Mouse (Mus musculus) hindbrain, postnatal 0 days (tissue): ENCODE measurements around the gene Fam208b. TPM values are rescaled to one million over a fixed set of nuclear protein-coding genes. Genes with fewer than 3 reads are reported as not detected.

Source experiments
- ATAC-seq: fragments of 200-750 bp; cut with Nextera tagmentation; 2 replicates; pipeline ENCODE4 v1.8.0; 2017; ENCODE audit warnings: mild to moderate bottlenecking, moderate TSS enrichment, moderate library complexity
- DNase-seq: peaks from one replicate; pipeline ENCODE4 v3.0.0-alpha.2; 2015; ENCODE audit warnings: low spot score
- H3K27ac ChIP-seq: fragments of 300-500 bp; sonication (generic); 2 replicates; pipeline ENCODE4 v1.5.1; 2014; ENCODE audit warnings: mild to moderate bottlenecking
- H3K27me3 ChIP-seq: fragments of 300-500 bp; sonication (generic); 2 replicates; pipeline ENCODE4 v1.6.1; 2014; ENCODE audit warnings: low read length, mixed read lengths; ENCODE audit not compliant: insufficient read depth
- H3K36me3 ChIP-seq: fragments of 300-500 bp; sonication (generic); 2 replicates; pipeline ENCODE4 v1.6.1; 2014; ENCODE audit warnings: low read length, mixed read lengths; ENCODE audit not compliant: insufficient read depth
- H3K4me1 ChIP-seq: fragments of 300-500 bp; sonication (generic); 2 replicates; pipeline ENCODE4 v1.6.1; 2014; ENCODE audit warnings: antibody characterized with exemption, low read length, mixed read lengths; ENCODE audit not compliant: insufficient read depth
- H3K4me2 ChIP-seq: fragments of 300-500 bp; sonication (generic); 2 replicates; pipeline ENCODE4 v1.6.1; 2014; ENCODE audit warnings: low read depth, mild to moderate bottlenecking, low read length, moderate library complexity, mixed read lengths
- H3K4me3 ChIP-seq: fragments of 300-500 bp; sonication (generic); 2 replicates; pipeline ENCODE4 v1.5.1; 2014; ENCODE audit warnings: low read length
- H3K9ac ChIP-seq: fragments of 300-500 bp; sonication (generic); replicated peaks from 2 replicates; pipeline ENCODE4 v1.6.1; 2014; ENCODE audit warnings: mild to moderate bottlenecking, low read length, moderate library complexity, mixed read lengths
- H3K9me3 ChIP-seq: fragments of 300-500 bp; sonication (generic); 2 replicates; pipeline ENCODE4 v1.6.1; 2016; ENCODE audit warnings: low read length, mixed read lengths
- CTCF ChIP-seq: IDR thresholded peaks from 2 replicates; pipeline ENCODE4 v1.5.1; 2016; ENCODE audit warnings: antibody characterized with exemption, control low read depth, low read depth
- WGBS: fragments of 180-500 bp; shearing (Covaris S2); extraction: QIAGEN DNeasy Blood & Tissue Kit; methylation state at CpG from one replicate; pipeline ENCODE4 v1.1.7; 2014; 5-methylcytosine and 5-hydroxymethylcytosine counted together
- polyA plus RNA-seq: library from polyadenylated mRNA; unstranded; fragments of >200 nt; fragmentation: Nextera tagmentation; extraction: Ambion mirVana; gene quantifications from 2 replicates; pipeline ENCODE4 v1.2.1, GENCODE M21; 2015
- total RNA-seq: library from RNA; depleted of rRNA; stranded (reverse); fragments of >200 nt; gene quantifications from 2 replicates; pipeline ENCODE4 v1.2.3, GENCODE M21; 2014

The Fam208b gene
- total and polyA plus RNA-seq, 2 experiments from 2014 or later, result 8.4 to 25.4 TPM

DNA sequence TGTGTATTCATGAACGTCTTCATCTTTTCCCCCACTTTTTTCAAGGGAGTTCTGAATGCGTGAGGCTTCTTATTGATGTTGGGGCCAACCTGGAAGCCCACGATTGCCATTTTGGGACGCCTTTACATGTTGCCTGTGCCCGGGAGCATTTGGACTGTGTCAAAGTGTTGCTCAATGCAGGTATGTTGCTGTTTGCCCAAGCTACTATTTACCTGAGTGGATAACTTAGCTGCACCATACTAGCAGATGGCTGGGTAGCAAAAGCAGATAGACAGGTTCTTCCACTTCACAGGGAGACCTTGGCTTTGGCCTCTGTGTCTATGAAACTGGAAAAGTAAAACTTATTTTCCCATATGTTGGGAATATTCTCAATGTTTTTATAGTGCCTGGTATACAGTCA, 34.0 kb upstream of the Fam208b start:
- WGBS, result 94% methylated on average over 5 of the region's 5 CpGs
- no peak for DNase-seq
- Histone ChIP-seq H3K9me3 (no peaks in the 10 kb centered on the region), H3K4me1 (no peaks in the 10 kb centered on the region), H3K4me2 (no peak overlapping the region), H3K4me3 (no peak overlapping the region), H3K27me3 (no peaks in the 10 kb centered on the region), H3K36me3 (no peaks in the 10 kb centered on the region; the same call in 1 of the 2 replicates), H3K27ac (no peak overlapping the region), H3K9ac (no peak overlapping the region)
- no peak for ATAC-seq
- no peak for TF ChIP-seq CTCF

DNA sequence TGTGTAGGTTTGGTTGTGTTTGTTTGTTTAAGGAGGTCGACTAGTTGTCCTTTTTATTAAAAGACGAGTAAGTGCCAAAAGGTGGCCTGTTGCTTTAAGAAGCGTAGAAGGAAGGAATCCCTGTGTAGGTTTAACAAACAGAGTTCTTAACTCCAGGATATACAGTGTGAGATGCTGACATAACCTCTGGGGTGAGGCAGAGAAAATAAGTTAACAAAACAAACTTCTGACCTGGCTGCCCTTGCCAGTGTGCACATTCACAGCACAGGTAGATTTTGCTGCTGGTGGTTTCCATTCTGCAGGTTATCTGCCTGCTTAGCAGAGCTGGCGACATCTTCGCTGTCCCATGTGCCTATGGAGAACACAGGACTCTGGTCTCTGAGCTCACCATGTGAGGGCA, 31.6 kb upstream of the Fam208b start:
- Histone ChIP-seq H3K4me3 (no peak overlapping the region), H3K27ac (no peak overlapping the region), H3K9me3 (no peaks in the 10 kb centered on the region), H3K9ac (no peak overlapping the region), H3K27me3 (no peaks in the 10 kb centered on the region), H3K36me3 (no peaks in the 10 kb centered on the region), H3K4me2 (no peak overlapping the region), H3K4me1 (no peaks in the 10 kb centered on the region)
- DNase-seq (no peak), ATAC-seq (no peak)
- no peak for TF ChIP-seq CTCF
- WGBS, result 89% methylated on average over 5 of the region's 5 CpGs

DNA sequence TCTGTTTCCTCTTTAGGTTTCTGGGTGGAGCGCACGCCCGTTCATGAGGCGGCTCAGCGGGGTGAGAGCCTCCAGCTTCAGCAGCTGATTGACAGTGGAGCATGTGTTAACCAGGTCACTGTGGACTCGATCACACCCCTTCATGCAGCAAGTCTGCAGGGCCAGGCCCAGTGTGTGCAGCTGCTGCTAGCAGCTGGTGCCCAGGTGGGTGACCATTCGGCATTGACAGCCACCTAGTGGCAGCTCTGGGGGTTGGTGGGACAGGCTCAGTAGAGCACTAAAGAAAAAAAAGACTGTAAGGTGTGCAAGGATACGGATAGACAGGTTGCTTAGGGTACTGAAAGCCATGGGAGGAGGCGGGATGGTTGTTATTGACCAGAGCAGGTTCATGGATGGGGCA, 31.1 kb upstream of the Fam208b start:
- no peak for DNase-seq
- no peaks in the 10 kb centered on the region for H3K9me3 ChIP-seq
- no peak overlapping the region for H3K4me3 ChIP-seq
- H3K4me2 ChIP-seq, result no peak overlapping the region
- H3K36me3 ChIP-seq, result no peaks in the 10 kb centered on the region
- H3K27me3 ChIP-seq, result no peaks in the 10 kb centered on the region
- 71% methylated on average over 9 of the region's 9 CpGs for WGBS
- peak; percentile 33 for TF ChIP-seq CTCF
- no peak overlapping the region for H3K9ac ChIP-seq
- ATAC-seq, result peak; percentile 70
- no peak overlapping the region for H3K27ac ChIP-seq
- no peaks in the 10 kb centered on the region for H3K4me1 ChIP-seq

DNA sequence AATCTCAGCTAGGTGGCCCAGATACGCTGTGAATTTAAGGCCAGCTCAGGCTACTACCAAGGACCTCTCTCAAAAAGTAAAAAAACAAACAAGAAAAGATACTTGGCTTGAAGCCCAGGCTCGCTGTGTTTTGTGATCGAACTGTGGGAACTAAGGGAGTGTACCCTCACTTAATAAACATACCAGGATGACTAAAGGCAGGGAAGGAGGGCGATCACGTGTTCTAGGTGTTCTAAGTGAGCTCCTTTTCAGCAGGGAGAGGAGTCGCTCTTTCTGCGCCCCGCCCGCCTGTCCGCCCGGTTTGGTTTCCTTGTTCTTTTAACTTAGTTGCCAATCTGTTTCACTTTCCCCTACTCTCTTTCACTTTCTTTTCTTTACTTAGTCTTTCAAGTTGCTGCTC, 25.9 kb upstream of the Fam208b start:
- no peaks in the 10 kb centered on the region for H3K9me3 ChIP-seq
- no peak for DNase-seq
- 68% methylated on average over 11 of the region's 11 CpGs for WGBS
- no peak for ATAC-seq
- no peak overlapping the region for H3K4me3 ChIP-seq
- TF ChIP-seq CTCF, result no peak
- H3K27me3 ChIP-seq, result no peaks in the 10 kb centered on the region
- H3K4me1 ChIP-seq, result no peaks in the 10 kb centered on the region
- no peak overlapping the region for H3K27ac ChIP-seq
- no peak overlapping the region for H3K9ac ChIP-seq
- H3K36me3 ChIP-seq, result no peaks in the 10 kb centered on the region
- 0 out of 2 replicates have a peak overlapping the region, but pooled peaks have one; percentile 10 for H3K4me2 ChIP-seq

DNA sequence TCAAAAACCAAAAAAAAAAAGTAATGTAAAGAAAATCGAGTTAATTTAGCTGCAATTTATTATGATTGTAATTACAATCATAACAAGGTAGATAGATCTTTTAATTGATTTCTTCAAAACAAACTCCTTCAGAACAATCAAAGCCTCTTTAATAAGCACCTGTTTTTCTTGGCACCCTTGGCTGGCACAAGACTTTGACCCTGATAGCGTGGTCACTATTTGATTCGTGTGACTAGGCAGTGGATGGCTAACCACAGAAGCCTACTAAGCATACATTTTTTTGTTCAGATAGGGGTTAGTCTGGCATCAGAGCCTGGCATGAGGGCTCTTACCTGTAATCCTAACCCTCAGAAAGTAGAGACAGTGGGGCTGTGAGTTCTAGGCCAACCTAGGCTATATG, 24.2 kb upstream of the Fam208b start:
- no peak overlapping the region for H3K9ac ChIP-seq
- no peak overlapping the region for H3K27ac ChIP-seq
- DNase-seq (no peak), ATAC-seq (no peak)
- H3K9me3 ChIP-seq, result no peaks in the 10 kb centered on the region
- H3K27me3 ChIP-seq, result no peaks in the 10 kb centered on the region
- no peaks in the 10 kb centered on the region for H3K4me1 ChIP-seq
- H3K4me3 ChIP-seq, result no peak overlapping the region
- peak overlapping the region; percentile 79; the same call in 1 of the 2 replicates for H3K4me2 ChIP-seq
- WGBS, result 90% methylated on average over 3 of the region's 3 CpGs
- TF ChIP-seq CTCF, result no peak
- no peaks in the 10 kb centered on the region for H3K36me3 ChIP-seq

DNA sequence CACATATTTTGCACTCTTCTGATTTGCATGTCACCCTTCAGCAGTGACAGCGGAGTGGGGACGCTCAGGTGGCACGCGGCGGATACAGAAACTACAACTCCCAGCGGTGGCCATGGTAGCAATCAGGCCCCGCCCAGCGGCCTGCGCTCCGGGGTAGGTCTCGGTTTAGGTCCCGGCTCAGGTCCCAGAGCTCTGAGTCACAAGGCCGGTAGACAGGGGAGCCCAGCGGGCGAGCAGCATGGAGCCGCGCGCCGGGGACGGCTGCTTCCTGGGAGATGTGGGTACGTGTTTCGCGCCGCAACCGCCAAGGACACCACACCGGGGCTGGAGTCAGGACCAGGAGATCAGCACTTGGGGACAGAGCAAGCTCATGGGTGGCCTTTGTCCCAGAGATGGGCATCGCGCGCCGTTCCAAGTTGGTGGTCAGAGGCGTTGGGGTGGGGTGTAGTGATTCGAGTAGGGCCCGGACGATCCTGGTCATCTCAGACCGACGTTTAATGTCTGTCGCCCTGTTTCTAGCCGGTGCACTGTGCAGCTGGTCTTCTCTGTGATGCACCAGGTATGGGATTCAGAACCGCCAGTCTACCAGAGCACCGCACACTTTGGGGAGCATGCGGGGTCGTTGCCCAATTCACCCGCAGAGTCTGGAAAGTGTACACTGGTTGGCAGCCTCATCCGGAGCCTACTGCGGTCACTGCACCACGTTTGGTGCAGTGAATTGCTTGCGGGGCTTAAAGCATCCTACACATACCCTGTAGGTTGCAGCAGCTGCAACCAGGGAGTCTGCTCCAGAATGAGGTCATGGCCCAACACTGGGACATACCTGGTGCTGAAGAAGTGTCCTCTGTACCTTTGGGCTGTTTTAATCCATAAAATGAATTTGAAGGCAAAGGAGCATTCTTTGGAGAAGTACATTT, 23.2 kb upstream of the Fam208b start, which contains the start of gene Asb13:
Asb13 (plus strand) TSS at position 138 of the 917 bp plus-strand sequence.
- Histone ChIP-seq H3K36me3 (no peaks in the 10 kb centered on the region), H3K27me3 (no peaks in the 10 kb centered on the region), H3K4me3 (peak within 1 kb of the TSS; percentile 74), H3K9ac (peak within 1 kb of the TSS; percentile 71), H3K9me3 (no peaks in the 10 kb centered on the region), H3K27ac (peak within 1 kb of the TSS; percentile 71), H3K4me1 (no peaks in the 10 kb centered on the region), H3K4me2 (peak within 1 kb of the TSS; percentile 79)
- ATAC-seq (peak; percentile 90), DNase-seq (peak; percentile 80)
- WGBS, result under 1% methylated on average over 47 of the region's 47 CpGs
- no peak; the same call in 1 of the 2 replicates for TF ChIP-seq CTCF

DNA sequence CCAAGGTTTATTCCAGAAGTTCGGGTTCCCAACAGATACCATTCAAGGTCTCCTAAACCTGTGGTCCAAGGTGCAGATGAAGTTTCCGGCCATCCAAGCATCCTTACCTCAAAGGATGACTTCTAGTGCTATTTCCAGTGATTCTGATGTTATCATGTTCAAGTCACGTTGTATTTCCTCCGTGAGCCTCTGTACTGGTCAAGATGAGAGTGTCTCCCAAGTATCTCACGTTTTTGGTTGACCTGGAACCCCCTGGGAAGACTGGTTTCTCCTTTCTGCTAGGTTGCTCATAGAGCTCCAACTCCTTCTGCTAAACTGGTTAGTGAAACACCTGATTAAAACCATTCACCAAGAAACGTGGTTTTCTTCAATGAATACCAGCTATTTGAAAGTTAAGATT, 22.2 kb upstream of the Fam208b start:
- H3K4me1 ChIP-seq, result no peaks in the 10 kb centered on the region
- no peaks in the 10 kb centered on the region for H3K9me3 ChIP-seq
- no peak overlapping the region for H3K9ac ChIP-seq
- H3K27me3 ChIP-seq, result no peaks in the 10 kb centered on the region
- H3K36me3 ChIP-seq, result no peaks in the 10 kb centered on the region
- DNase-seq (no peak), ATAC-seq (no peak)
- no peak overlapping the region for H3K4me3 ChIP-seq
- no peak overlapping the region for H3K27ac ChIP-seq
- H3K4me2 ChIP-seq, result peak overlapping the region; percentile 79
- WGBS, result 41% methylated on average over 6 of the region's 6 CpGs
- TF ChIP-seq CTCF, result no peak
